Mouse (Mus musculus): Measurements from ENCODE around the gene Hsf2.
A peak's percentile ranks its signal among the peaks of the same experiment; 100 is the strongest.

The Hsf2 gene

DNA sequence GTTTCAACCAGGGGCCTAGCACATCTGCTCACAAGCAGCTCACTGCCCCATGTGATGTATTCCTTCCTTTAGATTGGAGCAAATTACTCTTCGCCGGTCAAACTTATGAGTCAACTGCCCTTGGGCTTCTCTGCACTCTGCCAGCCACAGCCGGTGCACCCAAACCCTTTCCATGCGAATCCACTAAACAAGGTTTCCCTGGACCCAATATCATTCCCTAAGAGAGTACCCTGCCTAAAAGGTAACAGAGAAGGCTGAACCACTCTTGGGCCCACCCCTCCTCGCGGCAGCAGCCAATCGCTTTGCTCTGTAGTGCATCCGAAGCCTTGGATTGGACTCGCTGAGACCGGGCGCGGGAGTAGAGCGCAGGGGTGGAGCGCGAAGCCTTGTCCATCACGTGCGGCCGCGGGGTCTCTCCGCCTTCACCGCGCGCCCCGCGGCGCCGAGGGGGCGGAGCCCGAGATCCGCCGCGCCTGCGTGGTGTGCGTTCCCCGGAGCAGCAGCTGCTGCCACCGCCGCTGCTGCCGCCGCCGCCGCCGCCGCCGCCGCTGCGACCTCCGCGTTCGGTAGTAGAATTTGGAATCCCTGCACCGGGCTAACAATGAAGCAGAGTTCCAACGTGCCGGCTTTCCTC is at the start of gene Hsf2:
Gene Hsf2 (plus strand): TSS at position 478 of the 634 bp plus-strand sequence.
- peak; percentile 86 to 92 for DNase-seq (ENCODE audit: low spot score in 2 of 2)

DNA sequence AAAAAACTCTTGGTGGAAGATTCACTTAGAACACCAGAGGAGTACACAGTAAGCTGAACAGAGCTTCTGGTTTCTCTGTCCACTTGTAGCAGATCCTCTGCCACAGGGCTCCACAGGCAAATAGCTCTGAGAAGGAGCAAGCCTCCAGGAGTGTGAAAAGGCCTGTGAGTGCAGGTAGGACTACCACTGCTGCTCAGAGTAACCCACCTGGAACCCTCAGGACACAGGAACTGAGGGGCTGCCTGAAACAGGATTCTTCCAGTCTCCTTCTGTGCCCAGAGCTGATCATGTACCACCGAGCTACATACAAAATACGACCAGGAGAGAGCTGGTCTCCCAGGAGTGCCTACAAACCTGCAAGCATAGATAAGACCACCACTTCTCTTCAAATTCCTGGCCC is 48.3 kb upstream of the Hsf2 start:
- DNase-seq (ENCODE audit: low spot score in 2 of 2): no peak

DNA sequence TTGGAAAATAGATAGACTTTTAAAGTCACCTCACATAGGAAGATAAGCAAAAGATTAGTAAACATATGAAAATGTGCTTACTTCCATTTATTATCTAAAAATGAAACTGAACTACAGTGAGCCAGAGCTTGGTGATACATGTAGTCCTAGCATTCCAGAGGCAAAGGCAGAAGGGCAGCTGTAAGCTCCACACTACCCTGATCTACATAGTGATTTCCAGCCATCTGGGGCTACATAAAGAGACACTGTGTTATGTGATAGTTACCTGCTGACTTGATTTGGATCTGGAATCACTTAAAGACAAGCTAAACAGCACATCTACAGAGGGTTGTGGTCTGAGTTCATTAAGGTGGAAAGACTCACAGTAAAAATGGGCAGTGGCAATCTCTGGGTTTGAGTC is 45.1 kb upstream of the Hsf2 start:
- no peak for DNase-seq (ENCODE audit: low spot score in 2 of 2)

DNA sequence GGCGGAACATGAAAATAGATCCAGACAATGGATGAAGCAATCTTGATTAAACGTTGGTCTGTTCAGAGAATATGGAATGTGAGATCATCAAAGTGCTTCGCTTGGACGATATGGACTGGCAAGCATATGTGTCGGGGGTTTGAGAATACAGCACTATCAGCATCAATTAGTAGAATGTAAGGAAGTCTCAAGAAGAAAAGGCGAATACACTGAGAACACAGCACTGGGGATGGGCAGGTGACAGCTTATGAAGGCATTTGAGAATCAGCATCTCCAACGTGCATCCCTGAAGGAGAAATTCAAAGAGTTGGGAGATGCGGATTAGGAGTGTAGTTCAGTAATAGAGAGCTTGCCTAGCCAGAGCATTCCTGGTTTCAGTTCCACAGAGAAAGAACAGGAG is 41.8 kb upstream of the Hsf2 start:
- no peak for DNase-seq (ENCODE audit: low spot score in 2 of 2)

DNA sequence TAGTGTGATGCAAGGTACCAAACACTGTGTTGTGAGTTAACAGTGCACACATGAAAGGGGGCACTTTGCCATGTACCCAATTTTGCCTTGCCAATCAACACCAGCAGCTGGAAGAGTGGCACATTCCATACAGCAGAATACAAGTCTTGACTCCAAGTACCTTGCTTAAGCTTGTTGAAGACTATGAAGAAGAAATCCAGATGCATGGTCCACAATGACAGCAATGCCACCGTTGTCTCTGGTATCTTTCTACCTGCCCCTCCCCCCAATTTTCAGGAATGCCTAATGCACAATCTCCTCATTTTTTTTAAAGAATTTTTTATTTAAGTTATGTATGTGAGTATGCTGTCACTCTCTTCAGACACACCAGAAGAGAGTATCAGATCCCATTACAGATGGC is 40.5 kb upstream of the Hsf2 start:
- no peak for DNase-seq (ENCODE audit: low spot score in 2 of 2)

DNA sequence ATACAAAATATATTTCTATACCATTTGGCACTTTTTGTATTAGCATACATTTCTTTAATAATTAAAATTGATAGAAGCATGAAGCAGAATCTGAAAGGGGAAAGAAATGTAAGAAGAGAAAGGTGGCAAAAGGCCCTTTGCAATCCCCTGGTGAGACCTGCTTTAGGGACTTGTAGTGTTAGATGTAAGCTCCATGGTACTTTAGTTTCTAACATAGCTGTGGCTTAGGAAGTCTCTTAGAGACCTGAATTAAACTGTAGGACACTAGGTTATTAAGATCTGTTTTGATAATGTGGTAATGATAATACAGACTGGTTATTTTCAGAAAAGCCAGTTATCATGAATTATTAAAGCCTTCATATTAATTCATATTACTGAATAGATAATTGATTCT is 38.5 kb upstream of the Hsf2 start:
- no peak for DNase-seq (ENCODE audit: low spot score in 2 of 2)

DNA sequence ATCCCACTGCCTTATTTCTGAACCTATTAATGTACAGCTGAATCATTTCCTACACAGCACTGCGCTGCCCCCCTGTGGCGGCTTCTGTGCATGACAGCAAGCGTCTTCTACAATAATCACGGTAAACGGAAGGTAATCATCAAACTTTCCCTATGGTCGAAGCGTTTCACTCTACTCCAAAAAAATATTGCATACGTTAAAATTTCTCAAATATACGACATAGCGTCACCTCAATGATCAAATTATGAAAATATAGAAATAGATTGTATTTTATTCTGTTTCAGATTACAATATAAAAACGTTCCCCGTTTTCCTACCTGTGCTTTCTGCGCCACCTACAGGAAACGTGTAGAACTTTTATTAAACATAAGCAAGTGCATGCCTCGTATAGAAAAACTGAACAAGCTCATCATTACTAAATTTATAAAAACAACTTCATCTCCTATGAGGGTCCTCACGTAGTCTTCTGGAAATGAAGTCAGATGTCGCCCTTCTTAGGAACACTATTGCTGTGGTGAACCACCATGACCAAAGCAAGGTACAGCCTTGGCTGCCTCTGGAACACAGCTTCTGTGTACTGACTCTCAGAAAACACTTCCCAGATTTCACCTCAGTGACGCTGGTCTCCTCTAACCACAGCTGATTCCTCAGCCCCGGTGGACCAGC is 38.0 kb upstream of the Hsf2 start:
- DNase-seq (ENCODE audit: low spot score in 2 of 2): peak; percentile 50 to 73

DNA sequence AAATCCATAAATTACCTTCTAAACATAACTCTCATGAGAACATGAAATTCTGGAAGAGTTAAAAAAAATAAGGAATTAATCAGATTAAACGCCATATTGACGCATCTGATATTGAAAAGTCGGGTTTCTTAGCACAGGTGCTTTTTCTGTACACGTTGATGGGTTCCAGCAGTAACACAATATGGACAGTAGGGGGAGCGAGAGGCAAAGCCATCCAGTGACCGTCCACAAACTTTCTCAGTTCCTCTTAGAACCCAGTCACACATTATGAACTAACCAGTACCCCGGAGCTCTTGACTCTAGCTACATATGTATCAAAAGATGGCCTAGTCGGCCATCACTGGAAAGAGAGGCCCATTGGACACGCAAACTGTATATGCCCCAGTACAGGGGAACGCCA is 22.9 kb upstream of the Hsf2 start:
- DNase-seq (ENCODE audit: low spot score in 2 of 2): peak; percentile 32 to 64

DNA sequence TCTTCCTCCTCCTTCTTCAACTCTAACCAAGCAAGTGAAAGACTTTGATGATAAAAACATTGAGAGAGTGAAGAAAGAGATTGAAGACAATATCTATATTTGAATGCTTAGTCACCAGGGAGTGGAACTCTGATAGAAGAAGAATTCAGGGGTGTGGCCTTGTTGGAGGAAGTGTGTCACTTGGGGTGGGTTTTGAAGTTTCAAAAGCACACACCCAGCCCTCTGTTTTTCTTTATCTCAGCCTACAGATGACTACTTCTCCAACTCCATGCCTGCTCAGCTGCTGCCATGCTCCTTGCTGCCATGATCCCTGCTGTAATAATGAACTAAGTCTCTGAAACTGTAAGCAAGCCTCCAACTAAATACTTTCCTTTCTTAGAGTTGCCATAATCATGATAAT is 20.4 kb upstream of the Hsf2 start:
- no peak for DNase-seq (ENCODE audit: low spot score in 2 of 2)

DNA sequence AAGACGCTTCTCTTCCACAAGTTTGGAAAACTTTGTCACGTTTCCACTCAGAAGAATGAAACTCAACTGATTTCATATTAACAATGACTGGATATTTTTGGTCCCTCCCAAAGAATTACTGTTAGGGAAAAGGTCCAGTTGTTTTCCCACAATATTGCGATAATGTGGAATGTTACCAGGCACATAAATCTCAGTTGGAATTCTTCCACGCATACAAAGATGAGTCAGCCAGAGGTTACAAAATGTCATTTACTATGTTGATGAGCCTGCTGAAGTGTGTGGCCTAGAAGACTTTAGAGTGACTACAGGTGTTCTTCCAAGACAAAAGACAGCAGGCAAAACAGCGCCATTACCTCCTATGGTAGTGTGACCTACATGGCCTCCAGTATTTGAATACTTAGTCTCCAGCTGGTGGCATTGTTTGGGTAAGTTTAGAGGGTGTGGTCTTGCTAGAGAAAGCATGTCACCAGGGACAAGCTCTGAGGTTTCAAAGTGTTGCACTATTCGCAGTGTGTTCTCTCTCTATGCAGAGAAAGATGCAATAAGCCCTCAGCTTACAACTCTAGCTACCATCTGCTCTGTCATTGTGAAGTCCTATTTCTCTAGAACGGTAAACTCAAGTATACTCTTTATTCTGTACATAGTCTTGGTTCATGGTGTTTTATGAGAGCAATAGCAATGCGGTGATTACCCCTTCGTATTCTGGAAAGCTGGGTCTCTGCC is 8.9 kb upstream of the Hsf2 start:
- DNase-seq (ENCODE audit: low spot score in 2 of 2): no peak

DNA sequence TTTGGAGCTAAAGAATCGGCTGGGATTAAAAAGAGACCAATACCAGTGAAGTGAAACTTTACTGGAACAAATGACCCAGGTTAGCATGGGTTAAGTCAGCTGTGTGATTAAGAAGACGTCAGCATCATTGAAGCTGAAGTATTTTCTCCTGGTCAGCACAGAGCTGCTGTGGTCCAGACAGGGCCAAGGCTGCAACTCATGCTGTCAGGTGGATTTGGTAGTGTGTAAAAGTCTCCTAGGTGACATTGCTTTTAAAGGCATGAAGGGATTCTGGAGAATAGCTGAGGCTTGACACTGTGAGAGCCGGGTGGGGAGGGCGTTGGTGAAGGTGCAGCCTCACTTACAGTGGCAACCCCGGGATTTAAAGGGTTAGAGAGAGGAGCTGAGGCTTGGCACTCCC is 4.5 kb upstream of the Hsf2 start:
- no peak for DNase-seq (ENCODE audit: low spot score in 2 of 2)

DNA sequence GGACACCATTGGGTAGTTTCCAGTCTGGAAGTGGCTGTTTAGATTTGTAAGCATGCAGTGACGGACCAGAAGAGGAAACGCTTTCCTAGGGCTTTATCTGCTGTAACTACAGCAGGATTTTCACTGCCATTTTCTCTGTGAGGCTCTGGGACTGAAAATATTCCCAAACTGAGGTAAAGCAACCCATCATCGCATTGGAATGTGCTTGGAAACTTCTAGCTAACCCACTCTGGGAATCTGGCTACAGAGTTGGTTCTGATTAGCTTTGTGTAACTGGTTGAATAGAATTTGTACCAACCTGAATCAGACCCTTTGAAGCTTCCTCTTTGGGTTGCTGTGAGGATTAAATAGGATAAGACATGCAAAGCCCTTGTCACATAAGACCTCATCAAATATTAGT is 1.4 kb upstream of the Hsf2 start:
- no peak for DNase-seq (ENCODE audit: low spot score in 2 of 2)

DNA sequence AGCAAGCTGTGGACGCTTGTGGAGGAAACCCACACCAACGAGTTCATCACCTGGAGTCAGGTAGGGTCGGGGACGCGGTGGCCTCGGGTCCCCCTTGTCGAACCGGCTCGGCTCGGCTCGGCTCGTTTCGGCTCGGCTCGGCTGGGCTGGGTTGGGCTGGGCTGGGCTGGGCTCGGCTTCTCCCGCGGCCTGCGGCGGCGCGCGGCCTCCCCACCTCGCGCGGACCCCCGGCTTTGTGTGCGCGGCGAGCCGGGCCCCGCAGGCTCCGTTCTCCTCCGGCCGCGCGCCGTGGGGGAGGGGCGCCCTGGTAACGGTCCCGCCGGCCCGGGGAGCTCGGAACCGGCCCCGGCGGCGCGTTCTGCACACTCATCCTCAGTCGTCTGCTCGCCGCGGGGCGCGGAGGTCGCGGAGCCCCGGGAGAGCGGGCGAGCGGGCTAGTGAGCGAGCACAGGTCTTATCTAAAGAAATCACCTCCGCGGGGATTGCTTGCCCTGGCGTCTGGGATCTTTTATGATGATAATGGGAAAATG is 422 bp downstream of the Hsf2 start:
- DNase-seq (ENCODE audit: low spot score in 2 of 2): no peak

DNA sequence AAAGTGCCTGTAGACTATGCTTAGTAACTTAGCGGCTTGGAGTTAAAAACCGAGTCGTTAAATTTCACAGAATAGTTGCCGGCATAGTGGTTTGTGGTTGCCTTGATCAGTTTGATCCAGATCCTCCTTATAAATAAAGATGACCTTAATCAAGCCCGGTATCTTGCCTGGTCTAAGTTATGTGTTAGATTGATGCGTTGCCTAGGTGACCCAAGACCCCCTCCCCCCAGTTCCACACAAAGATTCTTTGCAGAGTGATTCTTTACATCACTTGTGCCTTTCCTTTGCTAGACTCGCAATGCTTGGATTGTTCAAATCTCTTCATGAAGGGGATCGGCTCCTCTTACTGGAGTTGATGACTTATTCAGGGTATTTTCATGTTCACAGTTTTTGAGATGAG is 1.0 kb downstream of the Hsf2 start:
- peak in 1 of 2 experiments; percentile 6 for DNase-seq (ENCODE audit: low spot score in 2 of 2)

DNA sequence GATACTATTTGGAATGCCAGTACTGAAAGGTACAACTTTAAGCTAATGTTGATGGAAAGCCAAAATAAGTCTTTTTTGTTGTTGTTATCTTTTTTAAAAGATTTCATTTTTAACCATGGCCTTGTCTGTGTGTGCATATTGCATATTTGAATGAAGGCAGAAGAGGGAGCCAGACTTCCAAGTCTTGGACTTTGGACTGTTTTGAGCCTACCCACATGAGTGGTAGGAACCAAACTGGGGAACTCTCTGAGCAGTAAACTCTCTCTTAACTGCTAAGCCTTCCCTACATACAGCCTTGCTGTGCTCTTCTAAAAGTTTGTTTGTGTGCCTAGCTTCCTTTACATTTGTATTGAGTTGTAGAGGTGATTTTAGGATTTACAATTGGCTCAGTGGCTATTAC is 2.4 kb downstream of the Hsf2 start:
- DNase-seq (ENCODE audit: low spot score in 2 of 2): no peak

DNA sequence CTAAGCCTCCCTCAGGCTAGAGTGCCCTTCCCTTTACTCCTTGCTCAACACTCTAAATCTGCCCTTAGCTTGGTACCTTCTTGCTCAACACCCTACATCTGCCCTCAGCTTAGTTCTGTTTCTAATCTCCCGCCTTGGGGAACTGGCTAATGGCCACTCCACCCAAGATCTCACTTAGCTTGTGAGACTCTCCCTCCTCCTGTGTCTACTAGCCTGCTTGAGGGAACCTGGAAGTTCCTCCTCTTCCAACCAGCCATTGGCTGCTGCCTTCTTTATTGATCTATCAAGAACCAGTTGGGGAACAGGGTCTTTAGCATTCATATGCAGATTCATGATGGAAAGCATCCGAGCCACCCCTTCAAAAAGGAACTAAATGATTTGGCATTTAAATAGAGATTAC is 5.9 kb downstream of the Hsf2 start:
- DNase-seq (ENCODE audit: low spot score in 2 of 2): no peak

DNA sequence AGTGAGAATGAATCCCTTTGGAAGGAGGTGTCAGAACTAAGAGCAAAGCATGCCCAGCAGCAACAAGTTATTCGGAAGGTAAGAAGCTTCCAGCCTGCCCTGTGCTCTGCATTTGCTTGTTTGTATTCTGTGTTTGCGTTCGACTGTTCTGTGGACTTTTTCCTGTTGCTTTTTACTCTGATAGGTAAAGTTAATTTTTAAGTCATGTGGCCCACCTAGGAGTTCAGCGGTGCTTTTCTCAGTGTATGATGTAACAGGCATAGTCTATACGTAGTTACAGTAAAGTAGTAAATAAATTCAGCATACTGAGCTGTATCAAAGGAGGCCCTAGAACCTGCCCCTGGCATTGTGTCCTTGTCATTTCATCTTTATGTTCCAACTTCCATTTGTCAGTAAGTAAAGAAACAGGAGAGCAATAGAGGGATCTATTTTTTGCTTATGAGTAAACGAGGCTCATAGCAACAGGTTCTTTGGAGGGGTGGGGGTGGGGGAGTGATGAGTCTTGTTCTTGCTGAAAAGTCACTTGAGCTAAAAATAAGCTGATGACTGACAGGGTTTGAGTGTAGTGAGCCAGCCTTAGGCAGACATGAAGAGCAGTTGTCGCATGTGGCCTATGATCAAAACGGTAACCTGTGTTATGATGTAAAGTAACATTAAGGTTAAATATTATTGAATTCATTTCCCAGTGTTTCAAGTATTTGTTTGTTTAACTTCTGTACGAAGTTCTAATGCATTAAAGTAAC is 13.4 kb downstream of the Hsf2 start:
- no peak for DNase-seq (ENCODE audit: low spot score in 2 of 2)

DNA sequence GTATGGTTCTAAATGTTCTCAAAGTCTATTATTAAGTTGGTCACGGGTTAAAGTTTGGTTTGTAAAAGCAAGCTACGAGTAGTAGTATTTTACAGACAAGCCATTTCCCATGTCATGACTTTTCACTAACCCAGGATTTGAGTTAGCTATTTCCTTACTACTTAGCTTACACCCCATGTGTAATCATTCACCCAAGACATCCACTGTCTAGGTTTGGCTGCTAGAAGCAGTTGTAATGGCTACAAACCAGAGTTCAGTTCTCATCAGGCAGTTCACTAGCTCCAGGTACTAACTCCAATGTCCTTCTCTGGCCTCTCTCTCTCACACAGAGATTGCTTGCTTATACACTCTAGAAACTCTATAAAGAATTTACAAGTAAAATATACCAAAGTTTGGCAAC is 28.4 kb downstream of the Hsf2 start:
- DNase-seq (ENCODE audit: low spot score in 2 of 2): no peak

DNA sequence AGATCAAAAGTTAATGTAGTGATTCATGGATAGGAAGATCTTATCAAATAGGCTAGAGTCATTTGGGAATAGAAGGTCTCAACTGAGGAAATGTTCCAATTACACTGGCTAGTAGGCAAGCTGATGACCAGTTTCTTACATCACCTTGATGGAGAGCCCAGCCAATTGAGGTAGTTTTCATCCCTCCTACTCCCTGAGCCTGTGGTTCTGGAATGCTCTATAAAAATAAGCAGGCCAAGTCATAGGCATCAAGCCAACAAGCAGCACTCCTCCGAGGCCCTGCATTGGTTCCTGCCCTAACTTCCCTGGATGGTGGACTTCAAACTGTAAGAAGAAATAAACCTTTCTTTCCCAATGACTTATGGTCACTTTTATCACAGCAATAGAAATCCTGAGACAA is 29.1 kb downstream of the Hsf2 start:
- DNase-seq (ENCODE audit: low spot score in 2 of 2): no peak

DNA sequence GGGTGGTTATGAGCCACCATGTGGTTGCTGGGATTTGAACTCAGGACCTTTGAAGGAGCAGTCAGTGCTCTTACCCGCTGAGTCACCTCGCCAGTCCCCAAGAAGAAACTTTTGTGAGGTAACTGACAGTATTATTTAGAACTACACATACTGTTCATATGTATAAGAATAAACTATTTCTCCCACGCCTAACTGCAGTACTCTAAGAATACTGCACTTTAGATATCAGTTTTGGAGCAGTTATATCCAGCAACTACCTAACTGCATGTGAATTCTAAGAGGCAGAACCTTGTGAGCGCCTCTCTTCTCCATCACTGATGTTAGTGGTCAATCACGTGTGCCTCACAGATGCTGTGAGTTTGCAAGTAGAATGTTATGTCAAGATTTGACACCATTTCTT is 40.3 kb downstream of the Hsf2 start:
- DNase-seq (ENCODE audit: low spot score in 2 of 2): no peak

DNA sequence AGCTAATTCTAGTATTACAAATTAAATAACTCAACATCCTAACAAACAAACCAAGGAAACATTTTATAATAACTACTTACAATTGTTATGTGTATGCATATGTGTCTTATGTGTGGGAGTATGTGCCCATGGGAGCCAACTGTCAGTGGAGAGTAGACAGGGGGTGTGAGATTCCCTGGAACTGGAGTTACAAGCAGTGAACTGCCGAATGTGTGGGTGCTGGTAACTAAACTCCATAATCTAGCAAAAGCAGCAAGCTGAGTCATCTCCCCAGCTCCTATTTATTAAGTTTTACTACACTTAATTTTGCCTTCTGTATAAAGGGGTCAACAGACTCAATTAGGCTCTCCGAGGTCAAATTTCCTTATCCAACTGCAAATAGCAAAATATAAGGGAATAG is 44.9 kb downstream of the Hsf2 start:
- no peak for DNase-seq (ENCODE audit: low spot score in 2 of 2)

DNA sequence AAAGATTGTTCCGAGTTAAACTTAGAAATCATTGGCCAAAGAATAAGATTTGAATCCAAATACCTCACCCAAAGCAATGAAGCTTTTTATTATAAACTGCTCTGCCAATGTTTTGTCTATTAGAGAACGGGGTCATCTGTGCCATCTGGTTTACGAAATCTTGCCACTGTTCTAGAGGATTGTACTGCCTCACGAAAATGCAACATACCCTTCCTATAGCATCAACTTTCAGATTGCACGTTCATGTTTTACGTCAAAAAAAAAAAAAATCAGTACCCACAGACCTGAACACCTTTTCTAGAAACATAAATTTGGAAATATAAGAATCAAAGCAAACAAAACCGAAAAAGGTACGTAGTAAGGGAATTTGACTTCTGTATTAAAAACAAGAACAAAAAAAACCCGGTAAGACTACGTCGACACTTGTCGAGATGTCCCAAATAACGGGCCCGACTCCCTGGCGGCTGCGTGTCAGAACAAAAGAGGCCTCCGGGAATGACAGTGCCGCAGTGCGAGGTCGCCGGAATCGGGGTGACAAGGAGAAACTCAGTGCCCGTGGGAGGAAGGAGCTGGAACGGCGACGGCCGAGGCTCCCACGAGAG is 45.5 kb downstream of the Hsf2 start:
- no peak for DNase-seq (ENCODE audit: low spot score in 2 of 2)

Measured in natural killer cell, adult 2 months (primary cell).